Mouse (Mus musculus) kidney, adult 2 months (tissue): ENCODE data around the gene Dlgap1. TPM values are rescaled to one million over a fixed set of nuclear protein-coding genes. Genes with fewer than 3 reads are reported as not detected.

ENCODE experiments used
- DNase-seq: peaks from one replicate; pipeline ENCODE4 v3.0.0; 2021
- H3K27ac ChIP-seq: fragments of 200-500 bp; 2 replicates; pipeline ENCODE4 v1.5.1; 2012; ENCODE audit warnings: low read depth, low read length, control low read depth, inconsistent platforms; ENCODE audit not compliant: insufficient read depth
- H3K27me3 ChIP-seq: fragments of 200-500 bp; replicated peaks from 2 replicates; pipeline ENCODE4 v1.6.1; 2012; ENCODE audit warnings: mild to moderate bottlenecking, moderate library complexity, low read length, inconsistent platforms; ENCODE audit not compliant: control insufficient read depth, insufficient read depth
- H3K36me3 ChIP-seq: fragments of 200-500 bp; 2 replicates; pipeline ENCODE4 v1.6.1; 2012; ENCODE audit warnings: mild to moderate bottlenecking, moderate library complexity, low read length, inconsistent platforms; ENCODE audit not compliant: control insufficient read depth, insufficient read depth
- H3K4me1 ChIP-seq: fragments of 200-500 bp; 2 replicates; pipeline ENCODE4 v1.6.1; 2011; ENCODE audit warnings: low read length; ENCODE audit not compliant: control insufficient read depth, insufficient read depth
- H3K4me3 ChIP-seq: fragments of 200-500 bp; 2 replicates; pipeline ENCODE4 v1.5.1; 2011; ENCODE audit warnings: mild to moderate bottlenecking, low read depth, low read length, control low read depth; ENCODE audit not compliant: insufficient read depth
- CTCF ChIP-seq: fragments of 200-500 bp; conservative IDR thresholded peaks from 2 replicates; pipeline ENCODE4 v1.5.1; 2011; ENCODE audit warnings: low read depth, mild to moderate bottlenecking, control low read depth, low read length, moderate library complexity, mixed read lengths; ENCODE audit not compliant: insufficient read depth, insufficient read length
- POLR2A ChIP-seq: fragments of 200-500 bp; IDR thresholded peaks from one replicate; pipeline ENCODE4 v1.6.1; 2011; ENCODE audit warnings: low read depth, low read length, control low read depth
- WGBS: fragments of 180-500 bp; shearing (Covaris S2); methylation state at CpG from one replicate; pipeline ENCODE4 v1.1.7; 2018; 5-methylcytosine and 5-hydroxymethylcytosine counted together
- polyA plus RNA-seq: library from polyadenylated mRNA; depleted of rRNA; stranded (reverse); fragments of >200 nt; gene quantifications from 2 replicates; pipeline ENCODE4 v1.2.3, GENCODE M21; 2012

Dlgap1 gene
- polyA plus RNA-seq, 1 experiment, result 0.55 TPM

DNA sequence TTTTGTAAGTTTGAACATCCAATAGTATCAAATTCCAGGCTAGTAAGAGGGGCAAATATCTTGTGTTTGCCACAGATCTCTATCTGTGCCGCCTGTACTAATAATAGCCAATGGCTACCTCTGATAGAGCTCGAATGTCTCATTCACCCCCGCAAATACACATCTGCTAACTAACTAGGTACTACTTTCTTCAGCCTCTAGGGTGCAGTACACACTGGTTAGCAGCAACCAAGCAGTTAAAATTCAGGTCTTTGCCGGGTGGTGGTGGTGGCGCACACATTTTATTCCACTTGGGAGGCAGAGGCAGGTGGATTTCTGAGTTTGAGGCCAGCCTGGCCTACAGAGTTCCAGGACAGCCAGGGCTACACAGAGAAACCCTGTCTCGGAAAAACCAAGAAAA, 99.4 kb downstream of the Dlgap1 start:
- 76% methylated on average over 6 of the region's 6 CpGs for WGBS
- TF ChIP-seq POLR2A, result no peak
- no peak for TF ChIP-seq CTCF
- Histone ChIP-seq H3K27ac (no peak overlapping the region), H3K4me1 (no peaks in the 10 kb centered on the region), H3K4me3 (no peak overlapping the region), H3K36me3 (no peaks in the 10 kb centered on the region), H3K27me3 (no peaks in the 10 kb centered on the region)
- DNase-seq, result no peak

DNA sequence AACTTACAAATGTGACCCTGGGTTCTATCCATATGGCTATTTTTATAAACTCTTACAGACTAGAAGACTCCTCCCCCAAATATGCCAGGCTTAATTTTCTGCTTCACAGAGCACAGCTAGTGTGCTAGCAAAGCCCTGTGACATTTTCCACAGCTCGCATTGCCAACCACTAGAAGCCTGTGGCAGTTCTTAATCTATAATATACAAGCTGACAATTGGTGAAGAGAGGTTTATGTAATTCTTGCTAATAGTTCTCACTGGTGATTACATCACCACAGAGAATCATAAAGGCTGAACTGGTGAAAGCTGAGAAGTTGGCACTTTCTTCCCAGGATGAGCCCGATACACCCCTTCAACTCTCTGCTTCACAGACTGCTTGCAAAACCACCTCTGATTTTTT, 103.2 kb downstream of the Dlgap1 start:
- no peak overlapping the region for H3K27ac ChIP-seq
- H3K36me3 ChIP-seq, result no peaks in the 10 kb centered on the region
- H3K27me3 ChIP-seq, result no peaks in the 10 kb centered on the region
- H3K4me1 ChIP-seq, result no peaks in the 10 kb centered on the region
- DNase-seq, result no peak
- TF ChIP-seq CTCF (no peak), POLR2A (no peak)
- H3K4me3 ChIP-seq, result no peak overlapping the region
- 53% methylated on average over 2 of the region's 2 CpGs for WGBS

DNA sequence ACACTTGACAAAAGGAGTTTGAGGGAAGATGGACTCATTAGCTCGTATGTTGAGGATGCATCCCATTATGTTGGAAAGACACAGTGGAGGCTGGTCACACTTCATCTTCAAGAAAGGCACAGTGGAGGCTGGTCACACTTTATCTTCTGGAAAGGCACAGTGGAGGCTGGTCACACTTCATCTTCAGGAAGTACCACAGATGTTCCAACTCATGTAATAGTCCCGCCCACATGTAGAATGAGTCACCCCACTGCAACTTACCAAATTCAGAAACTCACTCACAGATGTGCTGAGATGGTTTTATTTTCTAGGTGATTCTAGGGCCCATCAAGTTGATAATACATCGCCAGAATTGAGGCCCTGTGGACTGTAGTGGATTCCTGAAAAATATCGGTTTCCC, 119.3 kb downstream of the Dlgap1 start:
- WGBS, result 90% methylated on average over 4 of the region's 4 CpGs
- Histone ChIP-seq H3K4me1 (no peaks in the 10 kb centered on the region), H3K4me3 (no peak overlapping the region), H3K27ac (no peak overlapping the region), H3K27me3 (no peaks in the 10 kb centered on the region), H3K36me3 (no peaks in the 10 kb centered on the region)
- TF ChIP-seq POLR2A (no peak), CTCF (no peak)
- no peak for DNase-seq

DNA sequence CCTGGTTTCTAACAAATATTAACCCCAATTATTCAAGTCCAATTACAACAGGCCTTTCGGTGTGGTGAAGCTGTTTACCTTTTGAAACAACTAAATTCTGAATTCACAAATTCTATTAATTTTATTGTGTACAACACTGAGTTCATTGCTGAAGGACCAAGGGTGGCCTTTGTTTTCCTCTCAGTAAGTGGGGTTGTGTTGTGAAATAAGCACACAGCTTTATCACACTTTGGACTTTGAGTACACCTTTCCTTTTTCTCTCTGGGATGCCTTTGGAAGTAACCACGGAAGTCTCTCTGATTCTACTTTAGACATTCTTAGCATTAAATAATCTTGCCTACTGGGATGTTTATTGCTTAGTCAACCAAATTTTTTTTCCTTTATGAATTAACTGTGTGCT, 121.9 kb downstream of the Dlgap1 start:
- no peak overlapping the region for H3K4me3 ChIP-seq
- H3K4me1 ChIP-seq, result no peaks in the 10 kb centered on the region
- WGBS, result 50% methylated on average over 2 of the region's 2 CpGs
- no peak for TF ChIP-seq CTCF
- no peaks in the 10 kb centered on the region for H3K36me3 ChIP-seq
- H3K27me3 ChIP-seq, result no peaks in the 10 kb centered on the region
- peak; percentile 17 for DNase-seq
- H3K27ac ChIP-seq, result no peak overlapping the region

DNA sequence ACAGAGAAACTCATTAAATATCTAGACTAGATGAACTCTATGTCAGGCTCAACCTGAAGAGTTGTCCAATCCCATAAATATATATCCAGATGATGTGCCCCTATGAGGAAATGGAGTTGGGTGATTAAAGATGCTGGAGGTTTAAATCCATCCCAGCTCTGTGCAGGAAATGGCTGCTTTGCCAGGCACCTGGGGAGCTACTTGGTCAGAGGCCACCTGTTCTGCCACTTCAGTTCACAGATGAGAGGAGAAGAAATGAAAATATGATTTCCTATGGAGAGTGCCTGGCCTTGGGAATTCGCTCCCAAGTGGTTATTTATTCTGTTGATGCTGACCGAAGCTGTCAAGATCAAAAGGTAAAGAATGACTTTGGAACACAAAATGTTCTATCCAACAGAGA, 160.3 kb downstream of the Dlgap1 start:
- no peak overlapping the region for H3K4me3 ChIP-seq
- DNase-seq, result no peak
- no peaks in the 10 kb centered on the region for H3K4me1 ChIP-seq
- H3K27ac ChIP-seq, result no peak overlapping the region
- TF ChIP-seq POLR2A (no peak), CTCF (no peak)
- WGBS, result 80% methylated on average over 2 of the region's 2 CpGs
- H3K27me3 ChIP-seq, result no peaks in the 10 kb centered on the region
- H3K36me3 ChIP-seq, result no peaks in the 10 kb centered on the region

DNA sequence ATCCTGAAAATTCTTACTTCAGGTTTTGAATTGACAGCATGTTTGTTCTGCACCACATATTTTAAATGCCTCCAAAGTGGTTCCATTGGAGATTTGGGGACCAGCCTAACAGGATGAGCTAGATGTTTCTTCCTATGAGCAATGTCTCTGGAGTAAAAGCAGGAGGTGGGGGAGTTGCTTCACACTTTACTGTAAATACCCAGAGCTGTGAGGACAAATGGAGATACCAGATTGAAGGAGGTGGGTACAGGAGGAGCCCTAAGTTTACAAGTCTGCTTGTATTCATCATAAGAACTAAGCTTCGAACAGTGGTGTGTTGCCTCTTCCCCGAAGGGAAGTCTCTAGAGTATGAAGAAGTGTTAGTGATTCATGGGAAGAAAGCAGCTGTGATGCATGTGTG, 201.0 kb downstream of the Dlgap1 start:
- Histone ChIP-seq H3K27ac (no peak overlapping the region), H3K4me1 (no peaks in the 10 kb centered on the region), H3K4me3 (no peak overlapping the region), H3K27me3 (no peaks in the 10 kb centered on the region; the same call in 1 of the 2 replicates), H3K36me3 (no peaks in the 10 kb centered on the region)
- no peak for DNase-seq
- 90% methylated on average over 2 of the region's 2 CpGs for WGBS
- TF ChIP-seq POLR2A, result no peak
- no peak for TF ChIP-seq CTCF

DNA sequence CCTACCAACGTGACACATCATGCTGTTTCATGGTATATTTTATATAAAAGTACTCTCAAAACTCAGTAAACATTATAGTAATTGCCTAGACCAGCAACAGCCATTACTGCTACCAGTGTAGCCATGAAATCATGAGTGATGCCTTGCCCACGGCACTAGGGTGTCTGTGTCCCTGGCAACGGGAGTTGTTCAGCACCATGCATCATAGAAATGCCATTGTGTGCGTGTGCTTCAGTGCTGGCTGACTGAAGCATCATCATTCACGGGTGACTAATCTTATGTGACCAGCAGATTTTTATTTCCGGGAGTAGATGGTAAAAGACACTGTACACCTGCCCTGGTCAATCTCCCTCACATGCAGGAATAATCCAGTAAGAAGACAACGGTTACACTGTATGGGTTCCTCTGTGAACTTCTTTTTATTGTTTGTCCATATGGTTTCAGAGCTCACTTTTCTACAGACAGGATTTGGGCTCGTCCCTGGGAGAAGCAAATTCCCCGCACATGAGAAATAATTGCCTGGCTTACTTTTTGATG, 203.7 kb downstream of the Dlgap1 start:
- Histone ChIP-seq H3K4me3 (no peak overlapping the region), H3K27ac (no peak overlapping the region), H3K27me3 (no peaks in the 10 kb centered on the region; the same call in 1 of the 2 replicates), H3K4me1 (no peaks in the 10 kb centered on the region), H3K36me3 (no peaks in the 10 kb centered on the region)
- WGBS, result 53% methylated on average over 9 of the region's 9 CpGs
- no peak for DNase-seq
- no peak for TF ChIP-seq CTCF

DNA sequence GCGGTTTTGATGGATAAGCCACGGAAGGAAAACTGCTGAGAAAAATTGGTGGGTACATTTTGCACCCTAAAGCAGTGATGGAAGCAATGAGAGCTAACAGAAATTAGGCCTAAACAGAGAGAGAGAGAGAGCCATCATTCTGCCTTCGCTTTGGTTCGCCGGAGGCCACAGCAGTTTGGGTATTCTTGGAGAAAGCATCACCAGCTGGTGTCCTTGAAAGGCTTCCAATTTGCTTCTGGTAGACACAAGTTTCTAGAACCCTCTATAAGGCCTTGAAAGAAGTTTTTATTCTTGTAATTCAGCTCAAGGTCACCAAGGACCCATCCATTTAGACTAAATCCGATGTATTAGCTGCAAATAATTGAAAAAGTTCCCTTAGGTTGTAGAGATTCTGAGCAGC, 205.0 kb downstream of the Dlgap1 start:
- Histone ChIP-seq H3K27ac (no peak overlapping the region), H3K4me1 (no peaks in the 10 kb centered on the region), H3K4me3 (no peak overlapping the region), H3K36me3 (no peaks in the 10 kb centered on the region), H3K27me3 (no peaks in the 10 kb centered on the region)
- no peak for DNase-seq
- TF ChIP-seq CTCF (no peak), POLR2A (no peak)
- WGBS, result 87% methylated on average over 6 of the region's 6 CpGs
